Mouse (Mus musculus) G1E (cell line): ENCODE results near the gene Kctd4. TPM values are rescaled to one million over a fixed set of nuclear protein-coding genes. Genes with fewer than 3 reads are reported as not detected.

ENCODE experiments used
- ATAC-seq: 2 replicates; pipeline ENCODE4 v1.8.0; 2016; ENCODE audit warnings: mild to moderate bottlenecking; ENCODE audit not compliant: insufficient number of reproducible peaks, poor library complexity, low FRiP score, severe bottlenecking; ENCODE audit errors: extremely low read depth
- DNase-seq: peaks from one replicate; pipeline ENCODE4 v3.0.0; 2012; ENCODE audit warnings: low spot score
- H3K27me3 ChIP-seq: 2 replicates; pipeline ENCODE4 v1.6.1; 2012; ENCODE audit warnings: mild to moderate bottlenecking, low read length, inconsistent platforms; ENCODE audit not compliant: insufficient read depth
- H3K36me3 ChIP-seq: replicated peaks from 2 replicates; pipeline ENCODE3; 2012; ENCODE audit warnings: mild to moderate bottlenecking, inconsistent platforms
- H3K4me1 ChIP-seq: 2 replicates; pipeline ENCODE4 v1.6.1; 2012; ENCODE audit warnings: low read depth, low read length, inconsistent platforms, mixed read lengths; ENCODE audit not compliant: insufficient read depth
- H3K4me3 ChIP-seq: 2 replicates; pipeline ENCODE4 v1.5.1; 2012; ENCODE audit warnings: low read depth, mild to moderate bottlenecking, inconsistent platforms, low read length, moderate library complexity, mixed read lengths
- H3K9me3 ChIP-seq: replicated peaks from 2 replicates; pipeline ENCODE4 v1.6.1; 2012; ENCODE audit warnings: inconsistent platforms
- CTCF ChIP-seq: IDR thresholded peaks from 2 replicates; pipeline ENCODE4 v1.5.1; 2012; ENCODE audit warnings: low read depth, low read length, inconsistent platforms, mixed read lengths
- GATA1 ChIP-seq: IDR thresholded peaks from 2 replicates; pipeline ENCODE4 v1.6.1; 2012; ENCODE audit warnings: borderline replicate concordance, low read length, inconsistent platforms, mixed read lengths
- GATA2 ChIP-seq: IDR thresholded peaks from 2 replicates; pipeline ENCODE4 v1.6.1; 2012; ENCODE audit warnings: low read depth, low read length, inconsistent platforms, borderline replicate concordance
- POLR2AphosphoS5 ChIP-seq: IDR thresholded peaks from 2 replicates; pipeline ENCODE4 v1.6.1; 2012; ENCODE audit warnings: low read depth, low read length, inconsistent platforms; ENCODE audit not compliant: insufficient replicate concordance
- TAL1 ChIP-seq: conservative IDR thresholded peaks from 2 replicates; pipeline ENCODE4 v1.6.1; 2012; ENCODE audit warnings: low read depth, low read length, inconsistent platforms, mixed read lengths
- polyA plus RNA-seq: library from polyadenylated mRNA; stranded (reverse); fragments of >175 nt; gene quantifications from 2 replicates; pipeline ENCODE4 v1.2.3, GENCODE M21; 2012
- total RNA-seq, 2 experiments: library from RNA; stranded (forward) in 1 of 2; stranded (reverse) in 1 of 2; fragments of 200-1000 nt in 1 of 2; fragments of >200 nt in 1 of 2; fragmentation: Nextera tagmentation in 1 of 2; gene quantifications; 2 replicates each; pipeline ENCODE4 v1.2.3; 2014 to 2017

Gene Kctd4
- total and polyA plus RNA-seq, 3 experiments = 0.11 TPM; not detected in 2

- Histone ChIP-seq H3K36me3 (peaks cover 28% of the 10 kb centered on the region), H3K27me3 (no peaks in the 10 kb centered on the region), H3K9me3 (no peaks in the 10 kb centered on the region), H3K4me3 (no peak overlapping the region), H3K4me1 (no peaks in the 10 kb centered on the region)
- ATAC-seq = no peak
- no peak for TF ChIP-seq GATA1
- no peak for TF ChIP-seq POLR2AphosphoS5
- TF ChIP-seq TAL1 = no peak
- TF ChIP-seq GATA2 = no peak
- no peak for TF ChIP-seq CTCF
- no peak for DNase-seq
Observed at GRCm38 (mm10) chr14:75963215-75963614, 8.4 kb downstream of the Kctd4 start.

- DNase-seq (no peak), ATAC-seq (no peak)
- Histone ChIP-seq H3K36me3 (peaks cover 28% of the 10 kb centered on the region), H3K9me3 (no peaks in the 10 kb centered on the region), H3K27me3 (no peaks in the 10 kb centered on the region), H3K4me1 (no peaks in the 10 kb centered on the region), H3K4me3 (no peak overlapping the region)
- no peak for TF ChIP-seq TAL1
- no peak for TF ChIP-seq GATA1
- no peak for TF ChIP-seq GATA2
- no peak for TF ChIP-seq CTCF
- no peak for TF ChIP-seq POLR2AphosphoS5
Observed at GRCm38 (mm10) chr14:75964000-75964399, 9.2 kb downstream of the Kctd4 start.

- DNase-seq (no peak), ATAC-seq (no peak)
- no peaks in the 10 kb centered on the region for H3K4me1 ChIP-seq
- H3K27me3 ChIP-seq = no peaks in the 10 kb centered on the region
- no peak overlapping the region for H3K4me3 ChIP-seq
- H3K36me3 ChIP-seq = peaks cover 26% of the 10 kb centered on the region
- no peak for TF ChIP-seq CTCF
- no peak for TF ChIP-seq GATA2
- TF ChIP-seq TAL1 = no peak
- no peak for TF ChIP-seq POLR2AphosphoS5
- no peak for TF ChIP-seq GATA1
- no peaks in the 10 kb centered on the region for H3K9me3 ChIP-seq
Observed at GRCm38 (mm10) chr14:75964433-75964832, 9.6 kb downstream of the Kctd4 start.

- no peaks in the 10 kb centered on the region for H3K27me3 ChIP-seq
- no peaks in the 10 kb centered on the region for H3K9me3 ChIP-seq
- no peaks in the 10 kb centered on the region for H3K4me1 ChIP-seq
- no peak overlapping the region for H3K4me3 ChIP-seq
- no peak for ATAC-seq
- peaks cover 24% of the 10 kb centered on the region for H3K36me3 ChIP-seq
- no peak for TF ChIP-seq TAL1
- TF ChIP-seq POLR2AphosphoS5 = no peak
- no peak for TF ChIP-seq GATA2
- no peak for TF ChIP-seq GATA1
- TF ChIP-seq CTCF = no peak
- DNase-seq = no peak
Observed at GRCm38 (mm10) chr14:75967291-75967690, 12.5 kb downstream of the Kctd4 start.

- H3K4me3 ChIP-seq = no peak overlapping the region
Observed at GRCm38 (mm10) chr14:75976107-75976506, 21.3 kb downstream of the Kctd4 start.

GRCm38 (mm10) chr14:75981231-75981630 lies 26.4 kb downstream of the Kctd4 start:
- Histone ChIP-seq H3K27me3 (no peaks in the 10 kb centered on the region), H3K36me3 (peaks cover 61% of the 10 kb centered on the region), H3K9me3 (no peaks in the 10 kb centered on the region), H3K4me3 (no peak overlapping the region), H3K4me1 (peaks cover 8% of the 10 kb centered on the region)
- ATAC-seq (no peak), DNase-seq (no peak)
- no peak for TF ChIP-seq GATA1
- no peak for TF ChIP-seq GATA2
- TF ChIP-seq TAL1 = no peak
- TF ChIP-seq POLR2AphosphoS5 = no peak
- no peak for TF ChIP-seq CTCF

More at GRCm38 (mm10) chr14:75976107-75976506, 21.3 kb downstream of the Kctd4 start:
- H3K36me3 ChIP-seq = peaks cover 38% of the 10 kb centered on the region
- ATAC-seq = peak; percentile 28
- peaks cover 17% of the 10 kb centered on the region for H3K4me1 ChIP-seq
- no peaks in the 10 kb centered on the region for H3K27me3 ChIP-seq
- no peaks in the 10 kb centered on the region for H3K9me3 ChIP-seq
- TF ChIP-seq POLR2AphosphoS5 (no peak), TAL1 (no peak), GATA2 (no peak), GATA1 (no peak), CTCF (no peak)
- DNase-seq = no peak
